ENCODE assay signal across 17 mouse cellular contexts in the genomic region with DNA sequence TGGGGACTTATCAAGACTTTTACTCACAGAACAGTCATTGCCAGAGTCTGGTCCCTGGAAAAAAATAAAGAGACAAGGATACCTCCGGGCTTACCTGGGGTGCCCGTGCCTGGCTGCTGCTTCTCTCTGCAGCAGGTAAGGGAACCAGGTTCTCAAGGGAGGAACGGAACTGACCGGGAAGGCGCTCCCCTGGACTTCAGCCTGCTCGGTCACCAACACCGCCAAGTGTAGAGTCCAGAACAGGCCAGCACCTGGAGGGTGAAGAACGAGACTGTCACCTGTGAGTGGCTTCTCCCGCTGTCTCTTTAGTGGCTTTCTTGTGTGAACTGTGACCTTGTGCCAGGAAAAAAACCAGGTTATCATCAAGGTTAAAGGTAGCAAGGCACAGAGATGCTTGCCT. TPM values are rescaled to one million over a fixed set of nuclear protein-coding genes. Genes with fewer than 3 reads are reported as not detected.
"Had no signal": no experiment of that assay in that cellular context is flagged by ENCODE, and none has a peak within 500 bp of the region (broad histone marks: within the 10 kb centered on the region; RNA-seq: fewer than 3 reads in every experiment).

No protein-coding gene starts in this region.

- H3K4me3 ChIP-seq: layer of hippocampus, adult 2 months; limb, embryonic 13.5 days; neural tube, embryonic 12.5 days had no signal

- DNase-seq: left cerebral cortex, postnatal 4 days; lung, adult 18-20 months; lung, postnatal 36 days; midbrain, embryonic 14.5 days; retina, postnatal 1 day; right cerebral cortex, postnatal 4 days; spleen, adult 18-20 months; thymus, adult 18-20 months; thymus, postnatal 14 days had no signal

- ATAC-seq: intestine, postnatal 0 days had no signal

- H3K27me3 ChIP-seq: limb, embryonic 13.5 days; neural tube, embryonic 12.5 days had no signal

- H3K9me3 ChIP-seq: limb, embryonic 13.5 days; midbrain, embryonic 10.5 days; neural tube, embryonic 12.5 days had no signal

- H3K27ac ChIP-seq: layer of hippocampus, adult 2 months; limb, embryonic 13.5 days; liver, embryonic 14.5 days; midbrain, embryonic 10.5 days; neural tube, embryonic 12.5 days had no signal

- H3K9ac ChIP-seq: limb, embryonic 13.5 days; liver, embryonic 14.5 days; neural tube, embryonic 12.5 days had no signal

RNA-seq across cellular contexts. Expression of gene Cep295nl, which starts 54.7 kb away (rescaled TPM):
- total RNA-seq: liver, adult 2 months had no signal
- polyA plus RNA-seq: liver, adult 2 months; stomach, embryonic 14.5 days had no signal
